Mouse (Mus musculus) kidney, embryonic 16.5 days (tissue): ENCODE results near the gene Gm20388. TPM values are rescaled to one million over a fixed set of nuclear protein-coding genes. Genes with fewer than 3 reads are reported as not detected.
"Not testable (repeated sequence)": the region's sequence is repeated elsewhere in the genome, so short reads cannot be mapped to it uniquely, and the experiment has no call there.

Experiments
- ATAC-seq: fragments of 200-750 bp; cut with Nextera tagmentation; 2 replicates; pipeline ENCODE4 v1.8.0; 2017; ENCODE audit warnings: moderate TSS enrichment; ENCODE audit not compliant: low FRiP score, low TSS enrichment
- H3K27ac ChIP-seq: fragments of 300-500 bp; sonication (generic); 2 replicates; pipeline ENCODE4 v1.5.1; 2014; ENCODE audit warnings: low read length
- H3K27me3 ChIP-seq: fragments of 300-500 bp; sonication (generic); 2 replicates; pipeline ENCODE4 v1.6.1; 2014; ENCODE audit warnings: low read length, control low read depth, mixed read lengths; ENCODE audit not compliant: insufficient read depth
- H3K36me3 ChIP-seq: fragments of 300-500 bp; sonication (generic); 2 replicates; pipeline ENCODE4 v1.6.1; 2014; ENCODE audit warnings: low read length, control low read depth, mixed read lengths; ENCODE audit not compliant: insufficient read depth
- H3K4me1 ChIP-seq: fragments of 300-500 bp; sonication (generic); 2 replicates; pipeline ENCODE4 v1.6.1; 2014; ENCODE audit warnings: low read length, control low read depth, mixed read lengths; ENCODE audit not compliant: insufficient read depth
- H3K4me2 ChIP-seq: fragments of 300-500 bp; sonication (generic); replicated peaks from 2 replicates; pipeline ENCODE4 v1.6.1; 2014; ENCODE audit warnings: low read depth, low read length
- H3K4me3 ChIP-seq: fragments of 300-500 bp; sonication (generic); 2 replicates; pipeline ENCODE4 v1.5.1; 2014; ENCODE audit warnings: mild to moderate bottlenecking, low read length
- H3K9ac ChIP-seq: fragments of 300-500 bp; sonication (generic); replicated peaks from 2 replicates; pipeline ENCODE4 v1.6.1; 2014; ENCODE audit warnings: low read length
- H3K9me3 ChIP-seq: fragments of 300-500 bp; sonication (generic); 2 replicates; pipeline ENCODE4 v1.6.1; 2016; ENCODE audit warnings: low read length, control low read depth
- WGBS: fragments of 180-500 bp; shearing (Covaris S2); extraction: QIAGEN DNeasy Blood & Tissue Kit; methylation state at CpG from one replicate; pipeline ENCODE4 v1.1.7; 2014; 5-methylcytosine and 5-hydroxymethylcytosine counted together
- polyA plus RNA-seq: library from polyadenylated mRNA; unstranded; fragments of >200 nt; fragmentation: Nextera tagmentation; extraction: Ambion mirVana; gene quantifications from 2 replicates; pipeline ENCODE4 v1.2.1, GENCODE M21; 2015

Gm20388 gene
- polyA plus RNA-seq, 1 experiment from 2014 or later, result 7.7 TPM

- no peaks in the 10 kb centered on the region for H3K36me3 ChIP-seq
- no peak overlapping the region for H3K9ac ChIP-seq
- peaks cover 3% of the 10 kb centered on the region; the same call in 1 of the 2 replicates for H3K4me1 ChIP-seq
- ATAC-seq, result no peak
- 64% methylated on average over 8 of the region's 8 CpGs for WGBS
- H3K4me2 ChIP-seq, result no peak overlapping the region
- H3K27me3 ChIP-seq, result no peaks in the 10 kb centered on the region
- H3K9me3 ChIP-seq, result no peaks in the 10 kb centered on the region
- no peak overlapping the region for H3K27ac ChIP-seq
- H3K4me3 ChIP-seq, result no peak overlapping the region
Measured at GRCm38 (mm10) chr8:122317918-122318475, 2407.4 kb downstream of the Gm20388 start.

GRCm38 (mm10) chr8:122319045-122319707 is 2408.5 kb downstream of the Gm20388 start:
- H3K9me3 ChIP-seq, result no peaks in the 10 kb centered on the region
- no peak overlapping the region for H3K27ac ChIP-seq
- H3K9ac ChIP-seq, result no peak overlapping the region
- H3K36me3 ChIP-seq, result no peaks in the 10 kb centered on the region
- no peak for ATAC-seq
- H3K4me2 ChIP-seq, result no peak overlapping the region
- 73% methylated on average over 11 of the region's 11 CpGs for WGBS
- H3K27me3 ChIP-seq, result no peaks in the 10 kb centered on the region
- H3K4me1 ChIP-seq, result peaks cover 12% of the 10 kb centered on the region
- H3K4me3 ChIP-seq, result no peak overlapping the region

GRCm38 (mm10) chr8:122319708-122320075 is 2409.1 kb downstream of the Gm20388 start:
- ATAC-seq, result no peak
- Histone ChIP-seq H3K27ac (no peak overlapping the region), H3K27me3 (no peaks in the 10 kb centered on the region), H3K36me3 (no peaks in the 10 kb centered on the region), H3K9me3 (no peaks in the 10 kb centered on the region), H3K4me1 (peaks cover 17% of the 10 kb centered on the region), H3K4me2 (no peak overlapping the region), H3K4me3 (no peak overlapping the region), H3K9ac (no peak overlapping the region)
- 75% methylated on average over 7 of the region's 7 CpGs for WGBS

GRCm38 (mm10) chr8:122320541-122320940 is 2409.9 kb downstream of the Gm20388 start:
- H3K27me3 ChIP-seq, result no peaks in the 10 kb centered on the region
- WGBS, result 46% methylated on average over 3 of the region's 3 CpGs
- no peaks in the 10 kb centered on the region for H3K36me3 ChIP-seq
- H3K4me1 ChIP-seq, result peaks cover 20% of the 10 kb centered on the region
- no peak overlapping the region for H3K9ac ChIP-seq
- no peaks in the 10 kb centered on the region for H3K9me3 ChIP-seq
- no peak overlapping the region for H3K4me3 ChIP-seq
- no peak overlapping the region for H3K4me2 ChIP-seq
- H3K27ac ChIP-seq, result no peak overlapping the region
- no peak for ATAC-seq

- Histone ChIP-seq H3K27me3 (no peaks in the 10 kb centered on the region), H3K4me3 (no peak overlapping the region), H3K4me1 (peaks cover 28% of the 10 kb centered on the region), H3K36me3 (no peaks in the 10 kb centered on the region), H3K27ac (no peak overlapping the region), H3K9ac (no peak overlapping the region), H3K4me2 (no peak overlapping the region), H3K9me3 (no peaks in the 10 kb centered on the region)
- 70% methylated on average over 10 of the region's 10 CpGs for WGBS
- no peak for ATAC-seq
Measured at GRCm38 (mm10) chr8:122321455-122321921, 2410.8 kb downstream of the Gm20388 start.

GRCm38 (mm10) chr8:122322126-122322525 is 2411.5 kb downstream of the Gm20388 start:
- Histone ChIP-seq H3K9ac (no peak overlapping the region), H3K4me1 (peaks cover 30% of the 10 kb centered on the region), H3K36me3 (no peaks in the 10 kb centered on the region), H3K27me3 (no peaks in the 10 kb centered on the region), H3K4me2 (no peak overlapping the region), H3K27ac (no peak overlapping the region), H3K4me3 (no peak overlapping the region), H3K9me3 (no peaks in the 10 kb centered on the region)
- WGBS, result 91% methylated on average over 7 of the region's 7 CpGs
- no peak for ATAC-seq

- ATAC-seq, result no peak
- no peaks in the 10 kb centered on the region for H3K36me3 ChIP-seq
- no peaks in the 10 kb centered on the region for H3K27me3 ChIP-seq
- H3K27ac ChIP-seq, result no peak overlapping the region
- no peak overlapping the region for H3K4me3 ChIP-seq
- H3K4me1 ChIP-seq, result peaks cover 30% of the 10 kb centered on the region
- no peak overlapping the region for H3K4me2 ChIP-seq
- no peaks in the 10 kb centered on the region for H3K9me3 ChIP-seq
- WGBS, result 31% methylated on average over 11 of the region's 11 CpGs
- H3K9ac ChIP-seq, result no peak overlapping the region
Measured at GRCm38 (mm10) chr8:122322792-122323191, 2412.2 kb downstream of the Gm20388 start.

- not testable (repeated sequence) for H3K4me2 ChIP-seq, H3K4me3 ChIP-seq, H3K36me3 ChIP-seq, H3K9me3 ChIP-seq, H3K27me3 ChIP-seq, H3K9ac ChIP-seq
- Histone ChIP-seq H3K4me1 (peaks cover 30% of the 10 kb centered on the region), H3K27ac (peak overlapping the region; percentile 20; the same call in 1 of the 2 replicates)
- peak; percentile 52 for ATAC-seq
- WGBS, result 21% methylated on average over 8 of the region's 13 CpGs
Measured at GRCm38 (mm10) chr8:122323951-122324402, 2413.3 kb downstream of the Gm20388 start.

- no peak for ATAC-seq
- 55% methylated on average over 2 of the region's 2 CpGs for WGBS
- Histone ChIP-seq H3K27ac (no peak overlapping the region), H3K36me3 (no peaks in the 10 kb centered on the region), H3K27me3 (no peaks in the 10 kb centered on the region), H3K9me3 (no peaks in the 10 kb centered on the region), H3K4me3 (no peak overlapping the region), H3K4me2 (no peak overlapping the region), H3K4me1 (peaks cover 33% of the 10 kb centered on the region), H3K9ac (0 out of 2 replicates have a peak overlapping the region, but pooled peaks have one; percentile 2)
Measured at GRCm38 (mm10) chr8:122325196-122325595, 2414.6 kb downstream of the Gm20388 start.

GRCm38 (mm10) chr8:122326114-122326542 is 2415.5 kb downstream of the Gm20388 start:
- WGBS, result 39% methylated on average over 14 of the region's 14 CpGs
- Histone ChIP-seq H3K4me2 (peak overlapping the region; percentile 19; the same call in 1 of the 2 replicates), H3K27ac (no peak overlapping the region), H3K4me1 (peaks cover 42% of the 10 kb centered on the region), H3K4me3 (0 out of 2 replicates have a peak overlapping the region, but pooled peaks have one; percentile 15), H3K27me3 (no peaks in the 10 kb centered on the region), H3K36me3 (no peaks in the 10 kb centered on the region), H3K9me3 (no peaks in the 10 kb centered on the region), H3K9ac (peak overlapping the region; percentile 39; the same call in 1 of the 2 replicates)
- ATAC-seq, result no peak
